Mouse (Mus musculus) MEL (cell line): ENCODE measurements around the gene Rab11fip4. TPM values are rescaled to one million over a fixed set of nuclear protein-coding genes. Genes with fewer than 3 reads are reported as not detected.

ENCODE experiments used
- DNase-seq: peaks from one replicate; pipeline ENCODE4 v3.0.0; 2011; ENCODE audit warnings: low read depth, low spot score
- H3K27ac ChIP-seq: 2 replicates; pipeline ENCODE4 v1.5.1; 2012; ENCODE audit warnings: low read depth, mild to moderate bottlenecking, control low read depth, low read length, moderate library complexity; ENCODE audit not compliant: control insufficient read depth
- H3K27me3 ChIP-seq, 2 experiments: fragments of 150-350 bp in 1 of 2; sonication (generic) in 1 of 2; 2 replicates each; pipeline ENCODE4 v1.6.1; 2012; ENCODE audit warnings: low read length in 2 of 2, mild to moderate bottlenecking in 2 of 2, improper control_type of control experiment in 1 of 2, moderate library complexity in 1 of 2; ENCODE audit not compliant: insufficient read depth in 2 of 2, control insufficient read depth in 1 of 2
- H3K36me3 ChIP-seq, 2 experiments: 2 replicates each; pipeline ENCODE4 v1.6.1; 2012 to 2014; ENCODE audit warnings: low read length in 2 of 2, improper control_type of control experiment in 1 of 2, inconsistent platforms in 1 of 2, mild to moderate bottlenecking in 1 of 2; ENCODE audit not compliant: insufficient read depth in 2 of 2, control insufficient read depth in 1 of 2
- H3K4me1 ChIP-seq, 2 experiments: fragments of 150-350 bp in 1 of 2; sonication (generic) in 1 of 2; 2 replicates each; pipeline ENCODE4 v1.6.1; 2012; ENCODE audit warnings: low read length in 2 of 2, improper control_type of control experiment in 1 of 2, mild to moderate bottlenecking in 1 of 2; ENCODE audit not compliant: insufficient read depth in 2 of 2, control insufficient read depth in 1 of 2
- H3K4me3 ChIP-seq, 2 experiments: fragments of 150-350 bp in 1 of 2; sonication (generic) in 1 of 2; 2 replicates each; pipeline ENCODE4 v1.5.1; 2012; ENCODE audit warnings: low read depth in 2 of 2, low read length in 2 of 2, mild to moderate bottlenecking in 2 of 2, moderate library complexity in 2 of 2, control low read depth in 1 of 2, improper control_type of control experiment in 1 of 2; ENCODE audit not compliant: control insufficient read depth in 1 of 2, insufficient read depth in 1 of 2
- H3K79me2 ChIP-seq: 2 replicates; pipeline ENCODE4 v1.6.1; 2012; ENCODE audit warnings: mild to moderate bottlenecking, low read length, moderate library complexity; ENCODE audit not compliant: control insufficient read depth, poor library complexity, insufficient read depth
- H3K9ac ChIP-seq: 2 replicates; pipeline ENCODE4 v1.6.1; 2012; ENCODE audit warnings: low read depth, mild to moderate bottlenecking, control low read depth, low read length, moderate library complexity; ENCODE audit not compliant: control insufficient read depth, poor library complexity, severe bottlenecking
- H3K9me3 ChIP-seq: fragments of 150-350 bp; sonication (generic); replicated peaks from 2 replicates; pipeline ENCODE4 v1.6.1; 2012; ENCODE audit warnings: mild to moderate bottlenecking, low read length, improper control_type of control experiment, moderate library complexity; ENCODE audit not compliant: insufficient read depth
- BHLHE40 ChIP-seq: IDR thresholded peaks from 2 replicates; pipeline ENCODE4 v1.6.1; 2012; ENCODE audit warnings: low read depth, mild to moderate bottlenecking, inconsistent platforms, low read length, improper control_type of control experiment, borderline replicate concordance
- CHD2 ChIP-seq: IDR thresholded peaks from 2 replicates; pipeline ENCODE4 v1.6.1; 2011; ENCODE audit warnings: low read length, improper control_type of control experiment
- CTCF ChIP-seq, 3 experiments: IDR thresholded peaks in 2 of 3; conservative IDR thresholded peaks in 1 of 3; 2 replicates each; pipeline ENCODE4 v1.5.1; 2011 to 2012; ENCODE audit warnings: low read length in 3 of 3, low read depth in 2 of 3, mild to moderate bottlenecking in 2 of 3, improper control_type of control experiment in 1 of 3, inconsistent platforms in 1 of 3, mixed read lengths in 1 of 3, moderate library complexity in 1 of 3; ENCODE audit not compliant: control insufficient read depth in 1 of 3, insufficient read depth in 1 of 3, poor library complexity in 1 of 3, severe bottlenecking in 1 of 3
- E2F4 ChIP-seq: IDR thresholded peaks from 2 replicates; pipeline ENCODE4 v1.6.1; 2011; ENCODE audit warnings: low read depth, low read length, improper control_type of control experiment, borderline replicate concordance
- EP300 ChIP-seq, 2 experiments: IDR thresholded peaks; 2 replicates each; pipeline ENCODE4 v1.6.1; 2011; ENCODE audit warnings: improper control_type of control experiment in 2 of 2, low read length in 2 of 2, low read depth in 1 of 2, mild to moderate bottlenecking in 1 of 2
- ETS1 ChIP-seq: IDR thresholded peaks from 2 replicates; pipeline ENCODE4 v1.6.1; 2012; ENCODE audit warnings: low read depth, mild to moderate bottlenecking, inconsistent platforms, low read length, improper control_type of control experiment, moderate library complexity
- GABPA ChIP-seq: IDR thresholded peaks from 2 replicates; pipeline ENCODE4 v1.6.1; 2012; ENCODE audit warnings: low read depth, mild to moderate bottlenecking, inconsistent platforms, low read length, improper control_type of control experiment, moderate library complexity
- GATA1 ChIP-seq: IDR thresholded peaks from 2 replicates; pipeline ENCODE4 v1.6.1; 2011; ENCODE audit warnings: low read depth, low read length, improper control_type of control experiment
- KAT2A ChIP-seq: conservative IDR thresholded peaks from 2 replicates; pipeline ENCODE4 v1.6.1; 2012; ENCODE audit warnings: low read depth, low read length, improper control_type of control experiment, inconsistent platforms
- MAFK ChIP-seq: IDR thresholded peaks from 2 replicates; pipeline ENCODE4 v1.6.1; 2011; ENCODE audit warnings: low read depth, mild to moderate bottlenecking, low read length, improper control_type of control experiment, borderline replicate concordance
- MAX ChIP-seq: IDR thresholded peaks from 2 replicates; pipeline ENCODE4 v1.6.1; 2011; ENCODE audit warnings: low read length, improper control_type of control experiment
- MEF2A ChIP-seq: IDR thresholded peaks from 2 replicates; pipeline ENCODE4 v1.6.1; 2014; ENCODE audit warnings: low read depth, mild to moderate bottlenecking, inconsistent platforms, low read length, improper control_type of control experiment; ENCODE audit not compliant: poor library complexity, insufficient replicate concordance, severe bottlenecking; ENCODE audit errors: extremely low read depth
- MXI1 ChIP-seq: IDR thresholded peaks from 2 replicates; pipeline ENCODE4 v1.6.1; 2011; ENCODE audit warnings: mild to moderate bottlenecking, low read depth, low read length, improper control_type of control experiment
- NELFE ChIP-seq: IDR thresholded peaks from 2 replicates; pipeline ENCODE4 v1.6.1; 2011; ENCODE audit warnings: low read depth, low read length, improper control_type of control experiment
- NRF1 ChIP-seq: IDR thresholded peaks from 2 replicates; pipeline ENCODE4 v1.6.1; 2014; ENCODE audit warnings: low read depth, mild to moderate bottlenecking, inconsistent platforms, low read length, improper control_type of control experiment, moderate library complexity; ENCODE audit not compliant: poor library complexity, insufficient read depth, severe bottlenecking
- POLR2AphosphoS2 ChIP-seq: IDR thresholded peaks from 2 replicates; pipeline ENCODE4 v1.6.1; 2011; ENCODE audit warnings: low read length, improper control_type of control experiment
- POLR2AphosphoS5 ChIP-seq: IDR thresholded peaks from 2 replicates; pipeline ENCODE4 v1.6.1; 2012; ENCODE audit warnings: low read depth, borderline replicate concordance, mild to moderate bottlenecking, inconsistent platforms, low read length, moderate library complexity, mixed read lengths
- RAD21 ChIP-seq: IDR thresholded peaks from 2 replicates; pipeline ENCODE4 v1.6.1; 2011; ENCODE audit warnings: mild to moderate bottlenecking, low read depth, low read length, improper control_type of control experiment
- RCOR1 ChIP-seq: IDR thresholded peaks from 2 replicates; pipeline ENCODE4 v1.6.1; 2012; ENCODE audit warnings: low read depth, mild to moderate bottlenecking, inconsistent platforms, low read length, improper control_type of control experiment
- SIN3A ChIP-seq: IDR thresholded peaks from 2 replicates; pipeline ENCODE4 v1.6.1; 2012; ENCODE audit warnings: low read length, improper control_type of control experiment, inconsistent platforms
- SMC3 ChIP-seq: IDR thresholded peaks from 2 replicates; pipeline ENCODE4 v1.6.1; 2011; ENCODE audit warnings: low read depth, low read length, improper control_type of control experiment
- TAL1 ChIP-seq: IDR thresholded peaks from 2 replicates; pipeline ENCODE4 v1.6.1; 2012; ENCODE audit warnings: mild to moderate bottlenecking, inconsistent platforms, low read length, moderate library complexity, mixed read lengths
- TBP ChIP-seq: IDR thresholded peaks from 2 replicates; pipeline ENCODE4 v1.8.0; 2011; ENCODE audit warnings: low read depth, low read length, improper control_type of control experiment
- TCF12 ChIP-seq: IDR thresholded peaks from 2 replicates; pipeline ENCODE4 v1.6.1; 2014; ENCODE audit warnings: low read depth, mild to moderate bottlenecking, inconsistent platforms, low read length, improper control_type of control experiment, moderate library complexity
- UBTF ChIP-seq: IDR thresholded peaks from 2 replicates; pipeline ENCODE4 v1.6.1; 2012; ENCODE audit warnings: low read depth, mild to moderate bottlenecking, inconsistent platforms, low read length, improper control_type of control experiment, moderate library complexity, borderline replicate concordance; ENCODE audit not compliant: insufficient read depth
- USF2 ChIP-seq, 2 experiments: IDR thresholded peaks; 2 replicates each; pipeline ENCODE4 v1.6.1; 2011 to 2012; ENCODE audit warnings: improper control_type of control experiment in 2 of 2, low read length in 2 of 2, borderline replicate concordance in 1 of 2, inconsistent platforms in 1 of 2, low read depth in 1 of 2, mild to moderate bottlenecking in 1 of 2; ENCODE audit not compliant: insufficient read depth in 1 of 2
- ZC3H11A ChIP-seq: IDR thresholded peaks from 2 replicates; pipeline ENCODE4 v1.6.1; 2012; ENCODE audit warnings: low read depth, mild to moderate bottlenecking, inconsistent platforms, low read length, improper control_type of control experiment
- ZKSCAN1 ChIP-seq: IDR thresholded peaks from 2 replicates; pipeline ENCODE4 v1.6.1; 2012; ENCODE audit warnings: low read depth, mild to moderate bottlenecking, inconsistent platforms, low read length, improper control_type of control experiment, moderate library complexity
- ZNF384 ChIP-seq: IDR thresholded peaks from 2 replicates; pipeline ENCODE4 v1.6.1; 2012; ENCODE audit warnings: low read depth, mild to moderate bottlenecking, inconsistent platforms, low read length, improper control_type of control experiment
- polyA plus RNA-seq, 2 experiments: library from polyadenylated mRNA; stranded (reverse) in 1 of 2; unstranded in 1 of 2; fragments of >175 nt in 1 of 2; fragments of >200 nt in 1 of 2; gene quantifications; 2 replicates each; pipeline versions ENCODE4 v1.2.1 to v1.2.4; 2012; ENCODE audit warnings: low replicate concordance in 2 of 2, low read depth in 1 of 2; ENCODE audit not compliant: insufficient read length in 2 of 2, insufficient read depth in 1 of 2, missing spikeins in 1 of 2
- total RNA-seq: library from RNA; depleted of rRNA; stranded (reverse); fragments of 300-350 nt; gene quantifications from 2 replicates; pipeline ENCODE4 v1.2.3, GENCODE M21; 2012

Rab11fip4 gene
- total and polyA plus RNA-seq, 3 experiments, result under 0.01 to 0.03 TPM; not detected in 1

DNA sequence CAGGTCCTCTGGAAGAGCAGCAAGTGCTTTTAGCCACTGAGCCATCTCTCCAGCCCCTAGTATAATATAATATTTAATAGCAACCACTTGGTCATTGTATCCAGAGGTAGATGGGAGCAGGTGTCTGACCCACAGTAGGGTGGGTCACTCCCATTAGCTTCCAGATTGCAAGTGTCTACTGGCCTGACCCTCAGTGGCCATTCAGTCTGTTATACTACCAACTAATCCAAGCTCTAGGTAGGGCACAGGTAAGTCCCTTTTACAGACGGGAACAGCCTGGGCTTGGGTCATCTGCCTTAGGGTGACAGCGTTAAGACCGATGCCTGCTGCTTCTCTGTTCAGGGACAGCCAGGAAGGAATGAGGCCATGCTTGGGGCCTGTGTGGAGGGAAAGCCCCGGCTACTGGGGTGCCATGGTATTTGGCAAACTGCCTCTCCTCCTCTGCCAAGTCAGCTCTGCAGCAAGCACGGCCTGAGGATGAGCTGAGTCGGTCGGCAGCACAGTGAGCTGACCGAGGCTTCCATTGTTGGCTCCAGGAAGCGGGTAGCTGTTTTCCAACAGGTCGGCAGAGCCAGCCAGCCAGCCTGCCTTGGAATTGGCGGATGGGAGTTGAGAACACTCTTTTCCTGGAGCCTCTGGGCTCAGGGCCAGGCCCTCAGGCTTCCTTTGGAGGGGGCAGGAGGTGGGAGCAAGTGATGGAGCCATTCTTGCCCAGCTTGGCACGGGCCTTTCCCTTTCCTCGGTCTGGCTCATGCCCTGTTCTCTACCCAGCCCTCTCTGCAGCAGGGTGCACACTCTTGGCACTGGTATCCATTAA is 138.4 kb downstream of the Rab11fip4 start:
- DNase-seq, result no peak
- no peaks in the 10 kb centered on the region for H3K9me3 ChIP-seq
- TF ChIP-seq MXI1, result no peak
- no peak for TF ChIP-seq ZNF384
- no peak for TF ChIP-seq POLR2AphosphoS5
- TF ChIP-seq USF2 (IDR thresholded peaks at IDR 0.05; ENCODE audit: borderline replicate concordance in 1 of 2, insufficient read depth in 1 of 2, low read depth in 1 of 2, low read length in 2 of 2), result no peak
- TF ChIP-seq SIN3A, result no peak
- TF ChIP-seq MAFK, result no peak
- no peak for TF ChIP-seq TCF12
- no peak for TF ChIP-seq KAT2A
- TF ChIP-seq CHD2, result no peak
- TF ChIP-seq SMC3, result no peak
- H3K4me1 ChIP-seq, result no peaks in the 10 kb centered on the region
- H3K36me3 ChIP-seq, result no peaks in the 10 kb centered on the region
- peaks cover 2 to 3% of the 10 kb centered on the region in 2 experiments; a peak in 2 of 4 replicates for H3K27me3 ChIP-seq
- no peak overlapping the region for H3K27ac ChIP-seq
- H3K4me3 ChIP-seq, result no peak overlapping the region
- no peak overlapping the region for H3K9ac ChIP-seq
- no peaks in the 10 kb centered on the region for H3K79me2 ChIP-seq

- Histone ChIP-seq H3K36me3 (no peaks in the 10 kb centered on the region), H3K4me3 (no peak overlapping the region), H3K4me1 (no peaks in the 10 kb centered on the region), H3K9ac (no peak overlapping the region)
- DNase-seq, result no peak
- TF ChIP-seq ZC3H11A (no peak), TBP (no peak), E2F4 (no peak), ZKSCAN1 (no peak), UBTF (no peak), NELFE (no peak), BHLHE40 (no peak), NRF1 (no peak), SIN3A (no peak), RCOR1 (no peak), POLR2AphosphoS2 (no peak), EP300 (IDR thresholded peaks at IDR 0.05; ENCODE audit: low read depth in 1 of 2, low read length in 2 of 2) (no peak), CTCF (IDR thresholded peaks at IDR 0.05 in 2 of 3, conservative IDR thresholded peaks at IDR 0.05 in 1 of 3; ENCODE audit: control insufficient read depth in 1 of 3, insufficient read depth in 1 of 3, low read depth in 2 of 3, low read length in 3 of 3, poor library complexity in 1 of 3, severe bottlenecking in 1 of 3) (no peak), GATA1 (no peak), MAX (no peak), ETS1 (no peak), TAL1 (no peak), MEF2A (no peak), GABPA (no peak), RAD21 (no peak)
- TF ChIP-seq, all 39 proteins: peak for 0
- no peaks in the 10 kb centered on the region for H3K79me2 ChIP-seq
- H3K27ac ChIP-seq, result no peak overlapping the region
- peaks cover 2 to 3% of the 10 kb centered on the region in 2 experiments; a peak in 2 of 4 replicates for H3K27me3 ChIP-seq
- no peaks in the 10 kb centered on the region for H3K9me3 ChIP-seq
Measured at GRCm38 (mm10) chr11:79730462-79730861, 139.4 kb downstream of the Rab11fip4 start.
